Mouse (Mus musculus) lung, adult 2 months (tissue): ENCODE data around the gene Gramd4.

Experiments used
- CTCF ChIP-seq: fragments of 200-500 bp; IDR thresholded peaks from 2 replicates; pipeline ENCODE4 v1.5.1; 2011; ENCODE audit warnings: mild to moderate bottlenecking, low read length, control low read depth; ENCODE audit not compliant: insufficient read depth
- POLR2A ChIP-seq: fragments of 200-500 bp; IDR thresholded peaks from 2 replicates; pipeline ENCODE4 v1.6.1; 2011; ENCODE audit warnings: low read depth, mild to moderate bottlenecking, control low read depth, low read length, borderline replicate concordance; ENCODE audit errors: extremely low read depth

- TF ChIP-seq POLR2A, result no peak
- no peak for TF ChIP-seq CTCF
These were observed 73.2 kb downstream of the Gramd4 start for GRCm38 (mm10) chr15:86130657-86131056.
